Comparison of ENCODE assay signal across 7 mouse cellular contexts in genomic region chr8:83740976-83741741, GRCm38 (mm10). TPM values are rescaled to one million over a fixed set of nuclear protein-coding genes. Genes with fewer than 3 reads are reported as not detected.
A peak's percentile ranks its signal among the peaks of the same experiment; 100 is the strongest.
DNase-seq lines count a peak whose midpoint lies in the region; ATAC-seq lines count a peak whose summit lies in the region.

Adgre5 (minus strand) TSS chr8:83741326.

- H3K27ac ChIP-seq in brown adipose tissue, adult 24 weeks (replicated peaks; ENCODE audit: low read depth, low read length): peak within 1 kb of the TSS; percentile 93
- peak within 1 kb of the TSS; percentile 70 for H3K27ac ChIP-seq in intestine, embryonic 14.5 days (ENCODE audit: low read depth)
- peak within 1 kb of the TSS; percentile 72 for H3K27ac ChIP-seq in liver, embryonic 16.5 days (ENCODE audit: low read length)

- H3K9me3 ChIP-seq in intestine, embryonic 14.5 days (ENCODE audit: control insufficient read depth, low read length): no peaks in the 10 kb centered on the region
- no peaks in the 10 kb centered on the region for H3K9me3 ChIP-seq in liver, embryonic 16.5 days (replicated peaks; ENCODE audit: control insufficient read depth, low read length)

- H3K27me3 ChIP-seq in intestine, embryonic 14.5 days (replicated peaks; ENCODE audit: control insufficient read depth, insufficient read depth, low read length): no peaks in the 10 kb centered on the region
- H3K27me3 ChIP-seq in liver, embryonic 16.5 days (ENCODE audit: control insufficient read depth, insufficient read depth, low read depth, low read length): no peaks in the 10 kb centered on the region

- ATAC-seq in intestine, embryonic 14.5 days (replicated peaks; ENCODE audit: low FRiP score, low TSS enrichment, low read depth): peak; percentile 62
- ATAC-seq in liver, embryonic 16.5 days (ENCODE audit: low read depth): peak; percentile 63

- 2% methylated on average over 49 of the region's 56 CpGs for WGBS in intestine, embryonic 14.5 days
- 3% methylated on average over 51 of the region's 56 CpGs for WGBS in liver, embryonic 16.5 days (ENCODE audit: insufficient replicate concordance)

- DNase-seq in NIH3T3 (ENCODE audit: low read depth): peak; percentile 78
- peak; percentile 60 to 80 for DNase-seq in gastrocnemius, postnatal 4 days (ENCODE audit: low spot score in 2 of 2)
- peak; percentile 78 for DNase-seq in intestine, embryonic 14.5 days (ENCODE audit: low spot score)
- DNase-seq in neural tube, embryonic 10.5 days (ENCODE audit: extremely low spot score, low spot score): peak; percentile 64
- peak; percentile 56 to 65 for DNase-seq in thymus, postnatal 10 days (ENCODE audit: low spot score in 2 of 2)

- peak within 1 kb of the TSS; percentile 56 for H3K4me2 ChIP-seq in intestine, embryonic 14.5 days (ENCODE audit: low read length)
- peak within 1 kb of the TSS; percentile 71 for H3K4me2 ChIP-seq in liver, embryonic 16.5 days (ENCODE audit: low read depth, low read length)

- H3K9ac ChIP-seq in intestine, embryonic 14.5 days (ENCODE audit: low read length): peak within 1 kb of the TSS; percentile 49
- peak within 1 kb of the TSS; percentile 61 for H3K9ac ChIP-seq in liver, embryonic 16.5 days (ENCODE audit: low read depth, low read length)

- H3K4me1 ChIP-seq in brown adipose tissue, adult 24 weeks (ENCODE audit: control insufficient read depth, insufficient read depth, insufficient read length, low read length): peaks cover 36% of the 10 kb centered on the region
- H3K4me1 ChIP-seq in intestine, embryonic 14.5 days (replicated peaks; ENCODE audit: control insufficient read depth, insufficient read depth, low read length): peaks cover 34% of the 10 kb centered on the region
- H3K4me1 ChIP-seq in liver, embryonic 16.5 days (ENCODE audit: control insufficient read depth, low read depth, low read length): peaks cover 29% of the 10 kb centered on the region

- H3K4me3 ChIP-seq in brown adipose tissue, adult 24 weeks (ENCODE audit: insufficient read depth, low read depth, low read length): peak within 1 kb of the TSS; percentile 97
- peak within 1 kb of the TSS; percentile 38 for H3K4me3 ChIP-seq in intestine, embryonic 14.5 days (ENCODE audit: low read depth, low read length)
- H3K4me3 ChIP-seq in liver, embryonic 16.5 days (ENCODE audit: low read depth, low read length): peak within 1 kb of the TSS; percentile 65

- H3K36me3 ChIP-seq in intestine, embryonic 14.5 days (ENCODE audit: control insufficient read depth, insufficient read depth, low read length): no peaks in the 10 kb centered on the region
- H3K36me3 ChIP-seq in liver, embryonic 16.5 days (ENCODE audit: control insufficient read depth, insufficient read depth): no peaks in the 10 kb centered on the region

RNA-seq across cellular contexts. Expression of gene Adgre5, which starts in this region (rescaled TPM):
- polyA plus RNA-seq in brown adipose tissue, adult 24 weeks (2012; ENCODE audit: insufficient read depth, insufficient read length, missing spikeins): 30.1 and 34.2 TPM in 2 replicates
- total RNA-seq in gastrocnemius, postnatal 4 days (2021): 10 to 100 TPM; 82.7 to 83.4 TPM
- 40.2 and 41.4 TPM in 2 replicates for polyA plus RNA-seq in intestine, embryonic 14.5 days (2014; fragmentation: Nextera tagmentation; extraction: Ambion mirVana)
- polyA plus RNA-seq in liver, embryonic 16.5 days (2015; fragmentation: Nextera tagmentation; extraction: Ambion mirVana): 16.2 and 18.3 TPM in 2 replicates

Comparison
In these comparisons a context has a peak if more than half of its experiments do, and no peak if none do; other contexts are left out.
1. Peak in every context shown above with its lines: DNase-seq, ATAC-seq, H3K4me3 ChIP-seq and H3K27ac ChIP-seq.
2. H3K4me3 ChIP-seq: peak in every context shown above with its lines; median percentile 97 in brown adipose tissue, adult 24 weeks; 65 in liver, embryonic 16.5 days; 38 in intestine, embryonic 14.5 days.